Mouse (Mus musculus) cerebellum, adult 2 months (tissue): ENCODE measurements around the gene Kcnh1.

Experiments used
- CTCF ChIP-seq: fragments of 200-500 bp; IDR thresholded peaks from 2 replicates; pipeline ENCODE4 v1.5.1; 2011; ENCODE audit warnings: low read depth, mild to moderate bottlenecking, control low read depth, low read length, moderate library complexity, borderline replicate concordance; ENCODE audit not compliant: insufficient read depth
- POLR2A ChIP-seq: fragments of 200-500 bp; IDR thresholded peaks from 2 replicates; pipeline ENCODE4 v1.6.1; 2011; ENCODE audit warnings: low read length, control low read depth, borderline replicate concordance; ENCODE audit not compliant: insufficient read depth

GRCm38 (mm10) chr1:192519713-192520112 is 329.1 kb downstream of the Kcnh1 start:
- no peak for TF ChIP-seq POLR2A
- no peak for TF ChIP-seq CTCF
